Mouse (Mus musculus): ENCODE measurements around the gene Ube2m.

DNA sequence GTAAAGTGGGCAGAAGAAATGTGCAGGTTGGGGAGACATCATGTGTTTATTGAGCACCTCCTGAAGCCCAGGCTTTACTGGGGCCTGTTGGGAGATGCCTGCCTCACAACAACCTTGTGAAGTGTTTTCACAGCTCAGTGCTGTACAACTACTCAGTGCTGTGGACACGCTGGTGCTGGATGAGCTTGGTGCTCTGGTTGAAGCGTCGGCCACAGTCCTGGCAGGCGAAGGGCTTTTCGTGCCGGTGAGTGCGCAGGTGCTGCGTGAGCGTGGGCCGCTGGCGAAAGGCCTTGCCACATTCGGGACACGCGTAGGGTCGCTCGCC is 5.0 kb upstream of the Ube2m start:
- TF ChIP-seq HCFC1 (IDR thresholded peaks at IDR 0.05; ENCODE audit: borderline replicate concordance, insufficient read depth, low read length) = no peak
- TF ChIP-seq MAFK (IDR thresholded peaks at IDR 0.05; ENCODE audit: insufficient read depth, low read depth, low read length) = no peak
